ENCODE assay signal across 14 mouse cellular contexts in the genomic region with DNA sequence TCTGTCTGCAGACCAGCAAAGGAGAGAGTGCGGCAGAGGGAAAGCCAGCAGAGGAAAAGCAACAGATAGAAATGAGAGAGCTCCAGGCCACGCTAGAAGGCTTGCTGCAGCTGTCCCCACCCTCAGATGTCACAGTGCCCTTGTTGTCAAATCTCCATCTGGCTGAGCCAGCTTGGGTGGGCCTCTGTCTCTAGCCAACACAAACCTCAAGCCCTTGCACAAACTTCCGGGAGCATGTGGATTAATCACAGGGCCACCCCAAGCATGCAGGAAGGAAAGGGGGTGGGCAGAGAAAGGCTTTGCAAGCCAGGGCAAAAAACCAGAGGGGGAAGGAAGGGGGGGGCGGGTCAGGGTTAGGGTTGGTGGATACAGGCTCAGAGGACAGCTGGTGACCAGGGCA. TPM values are rescaled to one million over a fixed set of nuclear protein-coding genes. Genes with fewer than 3 reads are reported as not detected.
DNase-seq lines count a peak whose midpoint lies in the region; ATAC-seq and TF ChIP-seq lines count a peak whose summit lies in the region.
"Had no signal": no experiment of that assay in that cellular context is flagged by ENCODE, and none has a peak within 500 bp of the region (broad histone marks: within the 10 kb centered on the region; RNA-seq: fewer than 3 reads in every experiment).

No protein-coding gene starts in this region.

- no peak overlapping the region for H3K4me3 ChIP-seq in kidney, postnatal 0 days (replicated peaks; ENCODE audit: low read depth, low read length)
- no peak overlapping the region for H3K4me3 ChIP-seq in kidney, embryonic 15.5 days (replicated peaks)
- no peak overlapping the region for H3K4me3 ChIP-seq in hindbrain, postnatal 0 days (ENCODE audit: low read length)
- no peak overlapping the region for H3K4me3 ChIP-seq in midbrain, embryonic 10.5 days
- H3K4me3 ChIP-seq: hindbrain, embryonic 12.5 days; lung, embryonic 15.5 days had no signal

- ATAC-seq in kidney, postnatal 0 days (replicated peaks; ENCODE audit: low FRiP score, low read depth) = no peak
- no peak for ATAC-seq in kidney, embryonic 15.5 days (replicated peaks; ENCODE audit: low FRiP score)
- ATAC-seq in hindbrain, postnatal 0 days = no peak

- TF ChIP-seq CTCF in kidney, postnatal 0 days (IDR thresholded peaks at IDR 0.05; ENCODE audit: low read depth) = no peak
- no peak for TF ChIP-seq CTCF in hindbrain, postnatal 0 days (IDR thresholded peaks at IDR 0.05; ENCODE audit: low read depth)

- H3K36me3 ChIP-seq in kidney, postnatal 0 days (ENCODE audit: insufficient read depth, low read length) = no peaks in the 10 kb centered on the region
- no peaks in the 10 kb centered on the region for H3K36me3 ChIP-seq in kidney, embryonic 15.5 days
- H3K36me3 ChIP-seq in hindbrain, postnatal 0 days (ENCODE audit: insufficient read depth, low read length) = no peaks in the 10 kb centered on the region
- no peaks in the 10 kb centered on the region for H3K36me3 ChIP-seq in midbrain, embryonic 10.5 days
- H3K36me3 ChIP-seq: hindbrain, embryonic 12.5 days; lung, embryonic 15.5 days had no signal

- H3K27me3 ChIP-seq in kidney, postnatal 0 days (ENCODE audit: insufficient read depth, low read length) = no peaks in the 10 kb centered on the region
- no peaks in the 10 kb centered on the region for H3K27me3 ChIP-seq in kidney, embryonic 15.5 days
- no peaks in the 10 kb centered on the region for H3K27me3 ChIP-seq in hindbrain, postnatal 0 days (ENCODE audit: insufficient read depth, low read length)
- no peaks in the 10 kb centered on the region for H3K27me3 ChIP-seq in midbrain, embryonic 10.5 days (ENCODE audit: low read depth, poor library complexity, severe bottlenecking)
- H3K27me3 ChIP-seq: hindbrain, embryonic 12.5 days; lung, embryonic 15.5 days had no signal

- peak; percentile 36 for DNase-seq in kidney, postnatal 0 days (ENCODE audit: low spot score)
- DNase-seq in heart, adult 9 months (ENCODE audit: low spot score in 2 of 2) = peak; percentile 70 to 72
- DNase-seq in kidney, postnatal 36 days = peak; percentile 33 to 37
- peak; percentile 61 to 81 for DNase-seq in lung, postnatal 4 days
- no peak for DNase-seq in hindbrain, postnatal 0 days (ENCODE audit: low spot score)
- no peak for DNase-seq in cerebellum, adult 18-20 months
- DNase-seq in midbrain, embryonic 10.5 days (ENCODE audit: low spot score) = no peak
- DNase-seq: thymus, postnatal 36 days had no signal

- H3K4me2 ChIP-seq in kidney, postnatal 0 days (ENCODE audit: low read length) = no peak overlapping the region
- no peak overlapping the region for H3K4me2 ChIP-seq in kidney, embryonic 15.5 days
- no peak overlapping the region for H3K4me2 ChIP-seq in hindbrain, postnatal 0 days (ENCODE audit: low read depth, low read length)
- H3K4me2 ChIP-seq: hindbrain, embryonic 12.5 days; lung, embryonic 15.5 days had no signal

- 56% methylated on average over 4 of the region's 4 CpGs for WGBS in kidney, postnatal 0 days
- 74% methylated on average over 4 of the region's 4 CpGs for WGBS in kidney, embryonic 15.5 days
- WGBS in hindbrain, postnatal 0 days = 75% methylated on average over 4 of the region's 4 CpGs
- 71% methylated on average over 4 of the region's 4 CpGs for WGBS in midbrain, embryonic 10.5 days

- H3K9me3 ChIP-seq in kidney, postnatal 0 days (replicated peaks; ENCODE audit: low read length) = no peaks in the 10 kb centered on the region
- H3K9me3 ChIP-seq in kidney, embryonic 15.5 days (replicated peaks) = no peaks in the 10 kb centered on the region
- H3K9me3 ChIP-seq in hindbrain, postnatal 0 days (ENCODE audit: low read length) = no peaks in the 10 kb centered on the region
- 0 out of 2 replicates have a peak, but pooled peaks cover 7% of the 10 kb centered on the region for H3K9me3 ChIP-seq in midbrain, embryonic 10.5 days (replicated peaks)
- H3K9me3 ChIP-seq: hindbrain, embryonic 12.5 days; lung, embryonic 15.5 days had no signal

- no peak overlapping the region for H3K27ac ChIP-seq in kidney, postnatal 0 days
- no peak overlapping the region for H3K27ac ChIP-seq in kidney, embryonic 15.5 days
- H3K27ac ChIP-seq in hindbrain, postnatal 0 days = no peak overlapping the region
- H3K27ac ChIP-seq in midbrain, embryonic 10.5 days (replicated peaks) = no peak overlapping the region
- H3K27ac ChIP-seq: hindbrain, embryonic 12.5 days; lung, embryonic 15.5 days had no signal

- peaks cover 10% of the 10 kb centered on the region; the same call in 1 of the 2 replicates for H3K4me1 ChIP-seq in kidney, postnatal 0 days (replicated peaks; ENCODE audit: insufficient read depth, low read length)
- peaks cover 18% of the 10 kb centered on the region for H3K4me1 ChIP-seq in kidney, embryonic 15.5 days
- no peaks in the 10 kb centered on the region for H3K4me1 ChIP-seq in hindbrain, postnatal 0 days (ENCODE audit: insufficient read depth, low read length)
- H3K4me1 ChIP-seq in midbrain, embryonic 10.5 days = no peaks in the 10 kb centered on the region
- H3K4me1 ChIP-seq: hindbrain, embryonic 12.5 days; lung, embryonic 15.5 days had no signal

- H3K9ac ChIP-seq in kidney, postnatal 0 days (ENCODE audit: low read depth, low read length) = no peak overlapping the region
- no peak overlapping the region for H3K9ac ChIP-seq in kidney, embryonic 15.5 days
- no peak overlapping the region for H3K9ac ChIP-seq in hindbrain, postnatal 0 days (replicated peaks; ENCODE audit: low read length)
- H3K9ac ChIP-seq: hindbrain, embryonic 12.5 days; lung, embryonic 15.5 days had no signal

RNA-seq across cellular contexts. Expression of a gene that starts 13.4 kb away (rescaled TPM):
- 0.74 and 1.1 TPM in 2 replicates for polyA plus RNA-seq in kidney, postnatal 0 days (2015; fragmentation: Nextera tagmentation; extraction: Ambion mirVana)
- polyA plus RNA-seq in kidney, embryonic 15.5 days (2015; fragmentation: Nextera tagmentation; extraction: Ambion mirVana) = 1.1 and 1.4 TPM in 2 replicates
- total RNA-seq in hindbrain, postnatal 0 days (2014; rRNA removed) = not detected in 2 replicates
- polyA plus RNA-seq in hindbrain, postnatal 0 days (2015; fragmentation: Nextera tagmentation; extraction: Ambion mirVana) = not detected in 2 replicates
- 0.54 and 0.55 TPM in 2 replicates for polyA plus RNA-seq in midbrain, embryonic 10.5 days (2016; fragmentation: Nextera tagmentation; extraction: Ambion mirVana)
- total RNA-seq: layer of hippocampus, postnatal 10 days had no signal

RNA-seq across cellular contexts. Expression of a gene that starts 23.0 kb away (rescaled TPM):
- 0.08 and 0.10 TPM in 2 replicates for polyA plus RNA-seq in kidney, postnatal 0 days (2015; fragmentation: Nextera tagmentation; extraction: Ambion mirVana)
- polyA plus RNA-seq in kidney, embryonic 15.5 days (2015; fragmentation: Nextera tagmentation; extraction: Ambion mirVana) = 0.05 and 0.08 TPM in 2 replicates
- total RNA-seq in hindbrain, postnatal 0 days (2014; rRNA removed) = not detected in 2 replicates
- polyA plus RNA-seq in hindbrain, postnatal 0 days (2015; fragmentation: Nextera tagmentation; extraction: Ambion mirVana) = 0.05 TPM in 2 replicates
- 0.10 and 0.15 TPM in 2 replicates for polyA plus RNA-seq in midbrain, embryonic 10.5 days (2016; fragmentation: Nextera tagmentation; extraction: Ambion mirVana)
- polyA plus RNA-seq: forebrain, embryonic 11.5 days; neural tube, embryonic 11.5 days had no signal

RNA-seq across cellular contexts. Expression of a gene that starts 45.0 kb away (rescaled TPM):
- polyA plus RNA-seq in kidney, postnatal 0 days (2015; fragmentation: Nextera tagmentation; extraction: Ambion mirVana) = 0.07 TPM in 1 of 2 replicates, not detected in the other
- not detected in 2 replicates for polyA plus RNA-seq in kidney, embryonic 15.5 days (2015; fragmentation: Nextera tagmentation; extraction: Ambion mirVana)
- 0.18 and 0.58 TPM in 2 replicates for total RNA-seq in hindbrain, postnatal 0 days (2014; rRNA removed)
- 0.11 and 0.16 TPM in 2 replicates for polyA plus RNA-seq in hindbrain, postnatal 0 days (2015; fragmentation: Nextera tagmentation; extraction: Ambion mirVana)
- 0.05 TPM in 1 of 2 replicates, not detected in the other for polyA plus RNA-seq in midbrain, embryonic 10.5 days (2016; fragmentation: Nextera tagmentation; extraction: Ambion mirVana)
- polyA plus RNA-seq: neural tube, embryonic 11.5 days had no signal

RNA-seq across cellular contexts. Expression of a gene that starts 58.2 kb away (rescaled TPM):
- 0.23 and 0.28 TPM in 2 replicates for polyA plus RNA-seq in kidney, postnatal 0 days (2015; fragmentation: Nextera tagmentation; extraction: Ambion mirVana)
- polyA plus RNA-seq in kidney, embryonic 15.5 days (2015; fragmentation: Nextera tagmentation; extraction: Ambion mirVana) = 0.21 and 0.26 TPM in 2 replicates
- total RNA-seq in hindbrain, postnatal 0 days (2014; rRNA removed) = 0.25 TPM in 1 of 2 replicates, not detected in the other
- 0.05 TPM in 1 of 2 replicates, not detected in the other for polyA plus RNA-seq in hindbrain, postnatal 0 days (2015; fragmentation: Nextera tagmentation; extraction: Ambion mirVana)
- polyA plus RNA-seq in midbrain, embryonic 10.5 days (2016; fragmentation: Nextera tagmentation; extraction: Ambion mirVana) = 0.04 and 0.06 TPM in 2 replicates
- total RNA-seq: layer of hippocampus, postnatal 10 days had no signal
- polyA plus RNA-seq: forebrain, embryonic 11.5 days; neural tube, embryonic 11.5 days had no signal

Comparison
In these comparisons a context has a peak if more than half of its experiments do, and no peak if none do; other contexts are left out.
1. DNase-seq: peak in kidney, postnatal 0 days (single experiment), heart, adult 9 months (2 of 2), kidney, postnatal 36 days (2 of 2) and lung, postnatal 4 days (2 of 2); none in hindbrain, postnatal 0 days (single experiment), cerebellum, adult 18-20 months (0 of 2) and midbrain, embryonic 10.5 days (single experiment).